Mouse (Mus musculus): Measurements from ENCODE around the gene Mta1.

The Mta1 gene

GRCm38 (mm10) chr12:113148381-113149035 lies 50.4 kb downstream of the Mta1 start:
- DNase-seq (ENCODE audit: low spot score in 2 of 2) = peak; percentile 76 to 84

- DNase-seq (ENCODE audit: low spot score in 2 of 2) = no peak
These were observed 51.3 kb downstream of the Mta1 start for GRCm38 (mm10) chr12:113149341-113149740.

- no peak for DNase-seq (ENCODE audit: low spot score in 2 of 2)
These were observed 51.8 kb downstream of the Mta1 start for GRCm38 (mm10) chr12:113149896-113150295.

- no peak for DNase-seq (ENCODE audit: low spot score in 2 of 2)
These were observed 52.5 kb downstream of the Mta1 start for GRCm38 (mm10) chr12:113150591-113150990.

GRCm38 (mm10) chr12:113151046-113151445 lies 53.0 kb downstream of the Mta1 start:
- DNase-seq (ENCODE audit: low spot score in 2 of 2) = no peak

- peak in 1 of 2 experiments; percentile 60 for DNase-seq (ENCODE audit: low spot score in 2 of 2)
These were observed 53.7 kb downstream of the Mta1 start for GRCm38 (mm10) chr12:113151661-113152271.

GRCm38 (mm10) chr12:113152272-113152661 lies 54.2 kb downstream of the Mta1 start:
- DNase-seq (ENCODE audit: low spot score in 2 of 2) = no peak

- no peak for DNase-seq (ENCODE audit: low spot score in 2 of 2)
These were observed 55.0 kb downstream of the Mta1 start for GRCm38 (mm10) chr12:113152991-113153525.

GRCm38 (mm10) chr12:113153971-113154370 lies 55.9 kb downstream of the Mta1 start:
- DNase-seq (ENCODE audit: low spot score in 2 of 2) = no peak

GRCm38 (mm10) chr12:113154747-113155075 lies 56.6 kb downstream of the Mta1 start:
- no peak for DNase-seq (ENCODE audit: low spot score in 2 of 2)

- no peak for DNase-seq (ENCODE audit: low spot score in 2 of 2)
These were observed 57.1 kb downstream of the Mta1 start for GRCm38 (mm10) chr12:113155076-113155771.

GRCm38 (mm10) chr12:113155887-113156539 lies 57.9 kb downstream of the Mta1 start, which contains the start of gene Tedc1:
TSS of gene Tedc1 (plus strand) at chr12:113156421.
- DNase-seq (ENCODE audit: low spot score in 2 of 2) = peak; percentile 99 to 100

- no peak for DNase-seq (ENCODE audit: low spot score in 2 of 2)
These were observed 58.5 kb downstream of the Mta1 start for GRCm38 (mm10) chr12:113156540-113156929.

- no peak for DNase-seq (ENCODE audit: low spot score in 2 of 2)
These were observed 58.9 kb downstream of the Mta1 start for GRCm38 (mm10) chr12:113157002-113157401.

GRCm38 (mm10) chr12:113157521-113157920 lies 59.4 kb downstream of the Mta1 start:
- no peak for DNase-seq (ENCODE audit: low spot score in 2 of 2)

GRCm38 (mm10) chr12:113157971-113158370 lies 59.9 kb downstream of the Mta1 start:
- DNase-seq (ENCODE audit: low spot score in 2 of 2) = no peak

- peak in 1 of 2 experiments; percentile 60 for DNase-seq (ENCODE audit: low spot score in 2 of 2)
These were observed 65.5 kb downstream of the Mta1 start for GRCm38 (mm10) chr12:113163561-113164006.

- DNase-seq (ENCODE audit: low spot score in 2 of 2) = peak; percentile 53 to 75
These were observed 70.0 kb downstream of the Mta1 start for GRCm38 (mm10) chr12:113168031-113168536.

- no peak for DNase-seq (ENCODE audit: low spot score in 2 of 2)
These were observed 79.1 kb downstream of the Mta1 start for GRCm38 (mm10) chr12:113176960-113177725.

GRCm38 (mm10) chr12:113181020-113181419 lies 82.9 kb downstream of the Mta1 start:
- DNase-seq (ENCODE audit: low spot score in 2 of 2) = no peak

- peak in 1 of 2 experiments; percentile 60 for DNase-seq (ENCODE audit: low spot score in 2 of 2)
These were observed 86.9 kb downstream of the Mta1 start for GRCm38 (mm10) chr12:113184945-113185344.

Data from spleen, postnatal 4 days (tissue).